In the genomic region with DNA sequence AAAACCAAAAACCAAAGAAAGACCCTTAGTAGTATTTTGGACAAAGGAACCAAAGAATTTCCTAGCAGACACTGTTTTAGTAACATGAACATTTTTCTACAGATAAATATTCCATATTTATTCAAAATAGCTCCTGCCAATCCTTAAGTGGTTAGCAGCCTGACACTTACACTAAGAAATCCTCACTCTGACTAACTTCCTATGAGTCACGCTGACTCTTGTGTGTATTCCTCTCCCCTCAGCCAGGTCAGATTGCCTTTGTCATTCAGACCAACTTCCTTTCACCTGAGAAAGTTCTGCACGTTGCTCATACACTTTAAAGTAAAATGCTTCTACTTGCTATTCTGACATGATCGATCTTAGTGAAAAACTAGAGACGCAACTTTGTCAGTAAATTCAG, we compare ENCODE assay signal across 27 mouse cellular contexts.
A peak's percentile ranks its signal among the peaks of the same experiment; 100 is the strongest.
DNase-seq lines count a peak whose midpoint lies in the region; ATAC-seq and TF ChIP-seq lines count a peak whose summit lies in the region.
"Had no signal": no experiment of that assay in that cellular context is flagged by ENCODE, and none has a peak within 500 bp of the region (broad histone marks: within the 10 kb centered on the region; RNA-seq: fewer than 3 reads in every experiment).

No protein-coding gene starts in this region.

- H3K27ac ChIP-seq in embryonic fibroblast, embryonic 13.5 days (ENCODE audit: insufficient read depth, low read length) = 0 out of 2 replicates have a peak overlapping the region, but pooled peaks have one; percentile 36
- H3K27ac ChIP-seq in liver, postnatal 0 days (ENCODE audit: low read depth) = no peak overlapping the region
- H3K27ac ChIP-seq: embryonic facial prominence, embryonic 10.5 days; embryonic facial prominence, embryonic 12.5 days; forebrain, embryonic 10.5 days; forebrain, embryonic 12.5 days had no signal

- ATAC-seq in liver, postnatal 0 days = no peak
- ATAC-seq in granulocyte monocyte progenitor cell, adult 5-6 weeks (replicated peaks; ENCODE audit: poor library complexity, severe bottlenecking) = no peak
- ATAC-seq: activated CD4-positive, CD25-positive, alpha-beta regulatory T cell, adult 4 months; CD4-positive, CD25-positive, alpha-beta regulatory T cell, adult 4 months; forebrain, embryonic 14.5 days; forebrain, embryonic 16.5 days had no signal

- H3K36me3 ChIP-seq in liver, postnatal 0 days (replicated peaks; ENCODE audit: insufficient read depth, low read length) = no peaks in the 10 kb centered on the region
- H3K36me3 ChIP-seq: embryonic facial prominence, embryonic 10.5 days; embryonic facial prominence, embryonic 12.5 days; forebrain, embryonic 10.5 days; forebrain, embryonic 12.5 days; G1E had no signal

- 75% methylated on average over 4 of the region's 4 CpGs for WGBS in liver, postnatal 0 days (ENCODE audit: insufficient replicate concordance)

- peak; percentile 39 for DNase-seq in 3134 (ENCODE audit: extremely low read depth, insufficient read length, low spot score)
- DNase-seq in 416B (ENCODE audit: low read depth) = peak; percentile 63
- peak; percentile 63 for DNase-seq in NIH3T3 (ENCODE audit: low read depth)
- DNase-seq in liver, postnatal 0 days = no peak
- no peak for DNase-seq in layer of hippocampus, postnatal 10 days (ENCODE audit: low spot score in 2 of 2)
- DNase-seq in thymus, postnatal 10 days (ENCODE audit: low spot score in 2 of 2) = no peak
- DNase-seq: adrenal gland, adult 8-10 months; adrenal gland, postnatal 14 days; adrenal gland, postnatal 36 days; cerebellum, adult 11-12 months; cerebellum, adult 2 months; cerebellum, adult 9-10 months; cerebellum, postnatal 10 days; cerebellum, postnatal 25 days had no signal

- TF ChIP-seq EP300 in liver, postnatal 0 days (IDR thresholded peaks at IDR 0.05; ENCODE audit: low read depth) = no peak

- TF ChIP-seq POLR2A in embryonic fibroblast, embryonic 13.5 days (IDR thresholded peaks at IDR 0.05; ENCODE audit: low read depth, low read length) = no peak

- TF ChIP-seq CTCF in embryonic fibroblast, embryonic 13.5 days (IDR thresholded peaks at IDR 0.05; ENCODE audit: borderline replicate concordance, insufficient read depth, low read length) = no peak
- no peak for TF ChIP-seq CTCF in liver, postnatal 0 days (IDR thresholded peaks at IDR 0.05; ENCODE audit: low read depth)

- no peaks in the 10 kb centered on the region for H3K9me3 ChIP-seq in liver, postnatal 0 days (ENCODE audit: low read length)
- H3K9me3 ChIP-seq: embryonic facial prominence, embryonic 10.5 days; embryonic facial prominence, embryonic 12.5 days; forebrain, embryonic 10.5 days; forebrain, embryonic 12.5 days had no signal

- H3K4me2 ChIP-seq in liver, postnatal 0 days (ENCODE audit: low read depth, low read length) = no peak overlapping the region
- H3K4me2 ChIP-seq: embryonic facial prominence, embryonic 12.5 days; forebrain, embryonic 12.5 days had no signal

- peaks cover 11% of the 10 kb centered on the region for H3K4me1 ChIP-seq in embryonic fibroblast, embryonic 13.5 days (ENCODE audit: control insufficient read depth, insufficient read depth, low read length)
- no peaks in the 10 kb centered on the region for H3K4me1 ChIP-seq in liver, postnatal 0 days (ENCODE audit: insufficient read depth)
- H3K4me1 ChIP-seq: forebrain, embryonic 10.5 days; forebrain, embryonic 12.5 days had no signal

- no peak overlapping the region for H3K9ac ChIP-seq in liver, postnatal 0 days (replicated peaks)
- H3K9ac ChIP-seq: embryonic facial prominence, embryonic 12.5 days; forebrain, embryonic 12.5 days had no signal

- H3K4me3 ChIP-seq in embryonic fibroblast, embryonic 13.5 days (ENCODE audit: insufficient read depth, low read length) = no peak overlapping the region
- H3K4me3 ChIP-seq in liver, postnatal 0 days (ENCODE audit: low read depth, low read length) = no peak overlapping the region
- H3K4me3 ChIP-seq: embryonic facial prominence, embryonic 10.5 days; embryonic facial prominence, embryonic 12.5 days; erythroblast, embryonic 14.5 days; forebrain, embryonic 10.5 days; forebrain, embryonic 12.5 days had no signal

- H3K27me3 ChIP-seq in liver, postnatal 0 days (ENCODE audit: insufficient read depth, low read length) = no peaks in the 10 kb centered on the region
- H3K27me3 ChIP-seq: CH12.LX; embryonic facial prominence, embryonic 12.5 days; forebrain, embryonic 12.5 days had no signal

Comparison
In these comparisons a context has a peak if more than half of its experiments do, and no peak if none do; other contexts are left out.
1. DNase-seq: peak in 3134 (single experiment), 416B (single experiment) and NIH3T3 (single experiment); none in liver, postnatal 0 days (single experiment), layer of hippocampus, postnatal 10 days (0 of 2) and thymus, postnatal 10 days (0 of 2).